Mouse (Mus musculus): ENCODE data around the gene Bpifb9a. TPM values are rescaled to one million over a fixed set of nuclear protein-coding genes. Genes with fewer than 3 reads are reported as not detected.

Gene Bpifb9a
- polyA plus RNA-seq (2014; fragmentation: Illumina TruSeq; extraction: RNeasy Lipid Tissue Mini Kit (QIAGEN cat#74804); ENCODE audit: insufficient read depth, low read depth, low replicate concordance) = not detected

GRCm38 (mm10) chr2:154257554-154257953, at the start of gene Bpifb9a:
Bpifb9a (plus strand) TSS chr2:154257854.

GRCm38 (mm10) chr2:154223265-154223916, 34.3 kb upstream of the Bpifb9a start, which contains the start of gene Bpifb5:
Bpifb5 (plus strand) TSS chr2:154223742.

DNA sequence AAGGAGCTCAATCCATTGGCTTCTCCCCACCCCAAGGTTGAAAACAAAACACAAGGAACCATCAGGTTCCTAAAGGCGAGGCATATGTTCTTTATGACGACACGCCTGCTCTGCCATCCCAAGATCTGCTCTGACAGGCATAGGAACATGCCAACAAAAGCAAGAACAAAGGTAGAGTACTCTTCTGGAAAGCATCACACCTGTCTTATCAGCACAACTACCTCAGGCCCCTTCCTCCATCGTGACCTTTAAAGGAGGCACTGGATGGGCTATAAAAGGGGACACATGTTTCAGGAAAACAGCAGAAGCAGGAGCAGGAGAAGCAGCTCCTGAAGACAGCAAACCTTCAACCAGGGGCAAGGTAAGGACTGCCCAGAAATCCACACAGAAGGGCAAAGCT, 49.3 kb downstream of the Bpifb9a start, which contains the start of gene Bpifb9b:
Gene Bpifb9b, plus strand, starts transcription at position 301 of the 400 bp plus-strand sequence.

Other genes starting within 250 kb of the Bpifb9a start
- gene Bpifa2, start 249.6 kb upstream of the Bpifb9a start, polyA plus RNA-seq (2014; fragmentation: Illumina TruSeq; extraction: RNeasy Lipid Tissue Mini Kit (QIAGEN cat#74804); ENCODE audit: insufficient read depth, low read depth, low replicate concordance) = 0.51 TPM
- gene Bpifa3, start 127.5 kb upstream of the Bpifb9a start, polyA plus RNA-seq (2014; fragmentation: Illumina TruSeq; extraction: RNeasy Lipid Tissue Mini Kit (QIAGEN cat#74804); ENCODE audit: insufficient read depth, low read depth, low replicate concordance) = not detected
- gene Bpifa1, start 115.0 kb upstream of the Bpifb9a start, polyA plus RNA-seq (2014; fragmentation: Illumina TruSeq; extraction: RNeasy Lipid Tissue Mini Kit (QIAGEN cat#74804); ENCODE audit: insufficient read depth, low read depth, low replicate concordance) = 673 TPM
- gene Bpifa5, start 95.2 kb upstream of the Bpifb9a start, polyA plus RNA-seq (2014; fragmentation: Illumina TruSeq; extraction: RNeasy Lipid Tissue Mini Kit (QIAGEN cat#74804); ENCODE audit: insufficient read depth, low read depth, low replicate concordance) = not detected
- 88.5 TPM for gene Bpifb1, start 67.0 kb upstream of the Bpifb9a start, polyA plus RNA-seq (2014; fragmentation: Illumina TruSeq; extraction: RNeasy Lipid Tissue Mini Kit (QIAGEN cat#74804); ENCODE audit: insufficient read depth, low read depth, low replicate concordance)
- gene Bpifb5, start 34.1 kb upstream of the Bpifb9a start, polyA plus RNA-seq (2014; fragmentation: Illumina TruSeq; extraction: RNeasy Lipid Tissue Mini Kit (QIAGEN cat#74804); ENCODE audit: insufficient read depth, low read depth, low replicate concordance) = 2.7 TPM
- not detected for gene Bpifb9b, start 49.4 kb downstream of the Bpifb9a start, polyA plus RNA-seq (2014; fragmentation: Illumina TruSeq; extraction: RNeasy Lipid Tissue Mini Kit (QIAGEN cat#74804); ENCODE audit: insufficient read depth, low read depth, low replicate concordance)
- gene Cdk5rap1, start 115.2 kb downstream of the Bpifb9a start, polyA plus RNA-seq (2014; fragmentation: Illumina TruSeq; extraction: RNeasy Lipid Tissue Mini Kit (QIAGEN cat#74804); ENCODE audit: insufficient read depth, low read depth, low replicate concordance) = 7.4 TPM
- gene Snta1, start 150.2 kb downstream of the Bpifb9a start, polyA plus RNA-seq (2014; fragmentation: Illumina TruSeq; extraction: RNeasy Lipid Tissue Mini Kit (QIAGEN cat#74804); ENCODE audit: insufficient read depth, low read depth, low replicate concordance) = 14.1 TPM
- gene Cbfa2t2, start 178.6 kb downstream of the Bpifb9a start, polyA plus RNA-seq (2014; fragmentation: Illumina TruSeq; extraction: RNeasy Lipid Tissue Mini Kit (QIAGEN cat#74804); ENCODE audit: insufficient read depth, low read depth, low replicate concordance) = 5.8 TPM

All from lung, adult 10 weeks (tissue).